Mouse (Mus musculus) midbrain, embryonic 14.5 days (tissue): Measurements from ENCODE around the gene Vax2. TPM values are rescaled to one million over a fixed set of nuclear protein-coding genes. Genes with fewer than 3 reads are reported as not detected.
A peak's percentile ranks its signal among the peaks of the same experiment; 100 is the strongest.

ENCODE experiments used
- ATAC-seq: fragments of 200-750 bp; cut with Nextera tagmentation; 2 replicates; pipeline ENCODE4 v1.8.0; 2017; ENCODE audit warnings: moderate number of reproducible peaks, moderate library complexity; ENCODE audit not compliant: low FRiP score, low TSS enrichment
- DNase-seq: peaks from one replicate; pipeline ENCODE4 v3.0.0-alpha.2; 2015
- H3K27ac ChIP-seq: fragments of 300-500 bp; sonication (generic); replicated peaks from 2 replicates; pipeline ENCODE4 v1.5.1; 2014; ENCODE audit warnings: mild to moderate bottlenecking, low read depth, low read length, moderate library complexity
- H3K27me3 ChIP-seq: fragments of 300-500 bp; sonication (generic); 2 replicates; pipeline ENCODE4 v1.6.1; 2014; ENCODE audit warnings: low read length, control low read depth, mixed read lengths; ENCODE audit not compliant: control insufficient read depth, insufficient read depth
- H3K36me3 ChIP-seq: fragments of 300-500 bp; sonication (generic); 2 replicates; pipeline ENCODE4 v1.6.1; 2014; ENCODE audit warnings: low read length, control low read depth; ENCODE audit not compliant: control insufficient read depth, insufficient read depth
- H3K4me1 ChIP-seq: fragments of 300-500 bp; sonication (generic); 2 replicates; pipeline ENCODE4 v1.6.1; 2014; ENCODE audit warnings: mild to moderate bottlenecking, antibody characterized with exemption, low read length, control low read depth; ENCODE audit not compliant: control insufficient read depth, insufficient read depth
- H3K4me2 ChIP-seq: fragments of 300-500 bp; sonication (generic); 2 replicates; pipeline ENCODE4 v1.6.1; 2014; ENCODE audit warnings: mild to moderate bottlenecking, low read length, moderate library complexity
- H3K4me3 ChIP-seq: fragments of 300-500 bp; sonication (generic); replicated peaks from 2 replicates; pipeline ENCODE4 v1.5.1; 2014; ENCODE audit warnings: low read depth, low read length
- H3K9ac ChIP-seq: fragments of 300-500 bp; sonication (generic); replicated peaks from 2 replicates; pipeline ENCODE4 v1.6.1; 2014; ENCODE audit warnings: mild to moderate bottlenecking, low read length, moderate library complexity
- H3K9me3 ChIP-seq: fragments of 300-500 bp; sonication (generic); 2 replicates; pipeline ENCODE4 v1.6.1; 2016; ENCODE audit warnings: low read length, control low read depth, mixed read lengths; ENCODE audit not compliant: control insufficient read depth
- WGBS: fragments of 180-500 bp; shearing (Covaris S2); extraction: QIAGEN DNeasy Blood & Tissue Kit; methylation state at CpG from one replicate; pipeline ENCODE4 v1.1.7; 2014; 5-methylcytosine and 5-hydroxymethylcytosine counted together
- polyA plus RNA-seq: library from polyadenylated mRNA; unstranded; fragments of >200 nt; fragmentation: Nextera tagmentation; extraction: Ambion mirVana; gene quantifications from 2 replicates; pipeline ENCODE4 v1.2.1, GENCODE M21; 2014

The Vax2 gene
- polyA plus RNA-seq, 1 experiment from 2014 or later = 0.22 TPM

- DNase-seq = no peak
- no peaks in the 10 kb centered on the region for H3K9me3 ChIP-seq
- no peaks in the 10 kb centered on the region for H3K36me3 ChIP-seq
- no peaks in the 10 kb centered on the region for H3K4me1 ChIP-seq
- H3K4me2 ChIP-seq = no peak overlapping the region
- H3K9ac ChIP-seq = no peak overlapping the region
- H3K27me3 ChIP-seq = peaks cover 91% of the 10 kb centered on the region
- H3K4me3 ChIP-seq = no peak overlapping the region
- no peak for ATAC-seq
- no peak overlapping the region for H3K27ac ChIP-seq
- WGBS = 20% methylated on average over 5 of the region's 5 CpGs
Measured at GRCm38 (mm10) chr6:83704701-83705100, 6.4 kb upstream of the Vax2 start.

GRCm38 (mm10) chr6:83707738-83708510 lies 3.1 kb upstream of the Vax2 start:
- Histone ChIP-seq H3K27me3 (peaks cover 96% of the 10 kb centered on the region), H3K9me3 (no peaks in the 10 kb centered on the region), H3K4me2 (no peak overlapping the region), H3K4me1 (peaks cover 15% of the 10 kb centered on the region), H3K27ac (no peak overlapping the region), H3K9ac (no peak overlapping the region), H3K36me3 (no peaks in the 10 kb centered on the region), H3K4me3 (no peak overlapping the region)
- DNase-seq (no peak), ATAC-seq (no peak)
- WGBS = 5% methylated on average over 6 of the region's 6 CpGs

GRCm38 (mm10) chr6:83710361-83711066 lies 550 bp upstream of the Vax2 start:
- Histone ChIP-seq H3K27me3 (peaks cover 93% of the 10 kb centered on the region), H3K4me1 (peaks cover 15% of the 10 kb centered on the region), H3K9ac (no peak overlapping the region), H3K9me3 (no peaks in the 10 kb centered on the region), H3K27ac (no peak overlapping the region), H3K4me3 (peak overlapping the region; percentile 35), H3K4me2 (peak overlapping the region; percentile 63), H3K36me3 (no peaks in the 10 kb centered on the region)
- peak; percentile 41; the same call in 1 of the 2 replicates for ATAC-seq
- no peak for DNase-seq
- WGBS = under 1% methylated on average over 32 of the region's 32 CpGs

- H3K4me1 ChIP-seq = peaks cover 15% of the 10 kb centered on the region
- H3K27ac ChIP-seq = no peak overlapping the region
- H3K9me3 ChIP-seq = no peaks in the 10 kb centered on the region
- H3K4me2 ChIP-seq = peak overlapping the region; percentile 63
- DNase-seq (no peak), ATAC-seq (no peak)
- H3K9ac ChIP-seq = no peak overlapping the region
- H3K27me3 ChIP-seq = peaks cover 90% of the 10 kb centered on the region
- 2% methylated on average over 45 of the region's 45 CpGs for WGBS
- peak overlapping the region; percentile 35 for H3K4me3 ChIP-seq
- no peaks in the 10 kb centered on the region for H3K36me3 ChIP-seq
Measured at GRCm38 (mm10) chr6:83711725-83712475, 836 bp downstream of the Vax2 start.

GRCm38 (mm10) chr6:83713271-83714136 lies 2.4 kb downstream of the Vax2 start:
- ATAC-seq = no peak
- 5% methylated on average over 12 of the region's 12 CpGs for WGBS

GRCm38 (mm10) chr6:83714221-83715123 lies 3.4 kb downstream of the Vax2 start:
- Histone ChIP-seq H3K36me3 (no peaks in the 10 kb centered on the region), H3K4me3 (no peak overlapping the region), H3K27ac (no peak overlapping the region), H3K4me1 (peaks cover 15% of the 10 kb centered on the region), H3K4me2 (no peak overlapping the region), H3K9me3 (no peaks in the 10 kb centered on the region), H3K9ac (no peak overlapping the region), H3K27me3 (peaks cover 89% of the 10 kb centered on the region)
- 1% methylated on average over 34 of the region's 34 CpGs for WGBS
- DNase-seq (no peak), ATAC-seq (no peak)

More at GRCm38 (mm10) chr6:83713271-83714136, 2.4 kb downstream of the Vax2 start:
- Histone ChIP-seq H3K27me3 (peaks cover 89% of the 10 kb centered on the region), H3K4me3 (no peak overlapping the region), H3K4me2 (no peak overlapping the region), H3K36me3 (no peaks in the 10 kb centered on the region), H3K9me3 (no peaks in the 10 kb centered on the region), H3K4me1 (peaks cover 15% of the 10 kb centered on the region), H3K9ac (no peak overlapping the region), H3K27ac (no peak overlapping the region)
- DNase-seq = no peak

- ATAC-seq = no peak
- Histone ChIP-seq H3K4me2 (no peak overlapping the region), H3K36me3 (no peaks in the 10 kb centered on the region), H3K9me3 (no peaks in the 10 kb centered on the region), H3K4me3 (no peak overlapping the region), H3K4me1 (peaks cover 15% of the 10 kb centered on the region), H3K27me3 (peaks cover 89% of the 10 kb centered on the region), H3K27ac (no peak overlapping the region), H3K9ac (no peak overlapping the region)
- no peak for DNase-seq
- WGBS = 2% methylated on average over 30 of the region's 30 CpGs
Measured at GRCm38 (mm10) chr6:83715461-83716196, 4.6 kb downstream of the Vax2 start.
